Mouse (Mus musculus): Measurements from ENCODE around the gene Sfxn2. TPM values are rescaled to one million over a fixed set of nuclear protein-coding genes. Genes with fewer than 3 reads are reported as not detected.

Sfxn2 gene
- polyA plus RNA-seq, 1 experiment: 0.06 TPM

- Histone ChIP-seq H3K36me3 (ENCODE audit: control insufficient read depth) (peaks cover 19% of the 10 kb centered on the region), H3K9me3 (ENCODE audit: control insufficient read depth, low read length) (no peaks in the 10 kb centered on the region), H3K4me1 (ENCODE audit: control insufficient read depth) (peaks cover 3% of the 10 kb centered on the region), H3K27me3 (ENCODE audit: control insufficient read depth) (no peaks in the 10 kb centered on the region), H3K4me3 (replicated peaks) (no peak overlapping the region)
- TF ChIP-seq TAL1 (IDR thresholded peaks at IDR 0.05; ENCODE audit: low read length) (no peak), GATA1 (IDR thresholded peaks at IDR 0.05; ENCODE audit: low read length) (no peak)
Measured at GRCm38 (mm10) chr19:46622659-46623193, 49.6 kb downstream of the Sfxn2 start.

GRCm38 (mm10) chr19:46623194-46623667 lies 50.1 kb downstream of the Sfxn2 start:
- H3K36me3 ChIP-seq (ENCODE audit: control insufficient read depth): peaks cover 17% of the 10 kb centered on the region
- no peaks in the 10 kb centered on the region for H3K27me3 ChIP-seq (ENCODE audit: control insufficient read depth)
- no peaks in the 10 kb centered on the region for H3K9me3 ChIP-seq (ENCODE audit: control insufficient read depth, low read length)
- H3K4me1 ChIP-seq (ENCODE audit: control insufficient read depth): peaks cover 3% of the 10 kb centered on the region
- no peak overlapping the region for H3K4me3 ChIP-seq (replicated peaks)
- TF ChIP-seq TAL1 (IDR thresholded peaks at IDR 0.05; ENCODE audit: low read length) (no peak), GATA1 (IDR thresholded peaks at IDR 0.05; ENCODE audit: low read length) (no peak)

DNA sequence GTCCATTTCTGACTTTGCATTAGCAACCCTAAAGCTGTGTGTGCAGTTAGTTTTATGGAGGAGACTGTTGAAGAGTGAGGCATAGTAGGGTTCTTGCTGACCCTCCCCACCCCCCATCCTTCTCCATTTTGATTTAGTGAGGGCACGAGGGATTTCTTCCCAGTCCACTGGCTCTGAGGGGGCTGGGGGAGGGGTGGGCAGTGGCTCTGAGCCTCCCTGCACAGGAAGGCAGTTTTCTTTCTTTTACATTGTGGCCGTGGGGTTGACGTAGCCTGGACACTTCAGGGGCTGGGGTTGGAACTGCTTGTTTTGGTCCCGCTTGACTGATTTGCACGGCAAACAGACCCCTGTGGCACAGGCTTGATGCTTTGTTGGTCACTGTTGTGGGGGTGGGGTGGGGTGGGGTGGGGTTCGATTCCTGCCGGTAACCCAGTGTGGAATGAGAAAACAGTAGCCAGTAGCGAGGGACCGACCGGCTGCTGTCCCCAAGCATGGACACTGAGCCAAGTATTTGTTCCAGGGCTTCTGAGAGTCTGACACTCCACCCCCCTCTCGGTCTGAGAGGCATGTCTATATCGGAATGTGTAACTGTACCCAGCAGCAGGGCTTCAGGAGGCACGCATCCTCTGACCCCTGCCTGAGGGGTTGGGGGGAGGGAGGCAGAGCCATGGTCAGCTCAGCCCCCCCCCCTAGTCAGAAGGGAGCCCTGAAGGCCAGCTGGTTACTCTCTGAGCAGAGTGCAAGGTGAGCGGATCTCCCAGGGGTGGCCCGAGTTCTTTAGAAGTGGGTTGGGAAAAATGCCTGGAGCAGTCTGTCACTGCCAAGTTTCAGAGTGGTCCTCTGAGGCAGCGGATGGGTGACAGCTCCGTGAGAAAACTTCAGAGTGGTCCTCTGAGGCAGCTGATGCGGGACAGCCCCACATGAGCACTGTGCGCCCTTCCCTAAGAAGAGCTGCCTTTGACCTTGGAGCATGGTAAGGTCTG lies 50.9 kb downstream of the Sfxn2 start:
- TF ChIP-seq GATA1 (IDR thresholded peaks at IDR 0.05; ENCODE audit: low read length): no peak
- no peak for TF ChIP-seq TAL1 (IDR thresholded peaks at IDR 0.05; ENCODE audit: low read length)
- no peaks in the 10 kb centered on the region for H3K27me3 ChIP-seq (ENCODE audit: control insufficient read depth)

GRCm38 (mm10) chr19:46625015-46625414 lies 51.9 kb downstream of the Sfxn2 start:
- TF ChIP-seq GATA1 (IDR thresholded peaks at IDR 0.05; ENCODE audit: low read length): no peak
- TF ChIP-seq TAL1 (IDR thresholded peaks at IDR 0.05; ENCODE audit: low read length): no peak
- H3K9me3 ChIP-seq (ENCODE audit: control insufficient read depth, low read length): no peaks in the 10 kb centered on the region
- no peaks in the 10 kb centered on the region for H3K27me3 ChIP-seq (ENCODE audit: control insufficient read depth)
- H3K4me1 ChIP-seq (ENCODE audit: control insufficient read depth): peaks cover 3% of the 10 kb centered on the region
- no peak overlapping the region for H3K4me3 ChIP-seq (replicated peaks)
- H3K36me3 ChIP-seq (ENCODE audit: control insufficient read depth): peaks cover 19% of the 10 kb centered on the region

More for the DNA sequence above, 50.9 kb downstream of the Sfxn2 start:
- Histone ChIP-seq H3K4me3 (replicated peaks) (no peak overlapping the region), H3K4me1 (ENCODE audit: control insufficient read depth) (peaks cover 3% of the 10 kb centered on the region), H3K9me3 (ENCODE audit: control insufficient read depth, low read length) (no peaks in the 10 kb centered on the region), H3K36me3 (ENCODE audit: control insufficient read depth) (peaks cover 19% of the 10 kb centered on the region)

DNA sequence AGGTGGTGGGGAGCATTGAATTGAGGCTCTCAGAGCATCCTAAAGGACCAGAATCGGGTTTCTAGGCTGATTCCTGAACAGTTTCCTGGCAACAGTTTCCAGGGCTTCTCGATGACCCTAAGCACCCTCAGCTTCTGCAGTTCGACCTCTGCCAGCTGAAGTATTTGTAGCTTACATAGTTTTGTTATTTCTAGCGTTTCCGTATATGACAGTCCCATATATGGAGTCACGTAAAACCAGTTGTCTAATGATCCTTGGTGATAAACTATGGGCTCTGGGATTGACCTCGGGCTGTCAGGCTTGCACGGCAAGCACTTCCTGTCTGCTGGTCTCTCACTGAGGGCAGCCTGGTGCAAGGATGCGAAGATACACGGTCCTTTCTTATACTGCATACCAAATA lies 52.4 kb downstream of the Sfxn2 start:
- H3K4me3 ChIP-seq (replicated peaks): no peak overlapping the region
- H3K4me1 ChIP-seq (ENCODE audit: control insufficient read depth): peaks cover 3% of the 10 kb centered on the region
- TF ChIP-seq TAL1 (IDR thresholded peaks at IDR 0.05; ENCODE audit: low read length) (no peak), GATA1 (IDR thresholded peaks at IDR 0.05; ENCODE audit: low read length) (no peak)
- H3K27me3 ChIP-seq (ENCODE audit: control insufficient read depth): no peaks in the 10 kb centered on the region
- H3K9me3 ChIP-seq (ENCODE audit: control insufficient read depth, low read length): no peaks in the 10 kb centered on the region
- H3K36me3 ChIP-seq (ENCODE audit: control insufficient read depth): peaks cover 19% of the 10 kb centered on the region

DNA sequence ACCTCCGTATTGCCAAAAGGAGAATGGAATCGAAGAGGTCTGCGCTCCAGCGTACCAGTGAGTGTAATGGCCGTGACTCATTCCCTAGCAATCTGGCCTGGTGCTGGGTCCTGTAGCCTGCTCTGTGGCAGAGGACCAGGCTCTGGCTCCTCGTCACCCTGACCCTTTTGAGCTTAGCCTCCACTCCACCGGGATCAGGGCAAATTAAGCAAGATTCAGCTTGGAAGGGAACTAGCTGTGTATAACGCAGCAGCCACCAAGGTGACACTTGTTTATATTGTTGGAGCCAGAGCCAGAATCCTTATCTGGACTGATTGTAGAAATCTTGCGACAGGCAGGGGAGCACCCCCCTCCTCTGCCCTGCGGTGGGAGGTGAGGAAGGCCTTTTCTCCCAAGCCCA lies 55.2 kb downstream of the Sfxn2 start:
- no peak for TF ChIP-seq GATA1 (IDR thresholded peaks at IDR 0.05; ENCODE audit: low read length)
- Histone ChIP-seq H3K27me3 (ENCODE audit: control insufficient read depth) (no peaks in the 10 kb centered on the region), H3K36me3 (ENCODE audit: control insufficient read depth) (peaks cover 27% of the 10 kb centered on the region), H3K9me3 (ENCODE audit: control insufficient read depth, low read length) (no peaks in the 10 kb centered on the region), H3K4me3 (replicated peaks) (no peak overlapping the region), H3K4me1 (ENCODE audit: control insufficient read depth) (no peaks in the 10 kb centered on the region; the same call in none of the 2 replicates)

- H3K9me3 ChIP-seq (ENCODE audit: control insufficient read depth, low read length): no peaks in the 10 kb centered on the region
- H3K27me3 ChIP-seq (ENCODE audit: control insufficient read depth): no peaks in the 10 kb centered on the region
- no peak for TF ChIP-seq TAL1 (IDR thresholded peaks at IDR 0.05; ENCODE audit: low read length)
- TF ChIP-seq GATA1 (IDR thresholded peaks at IDR 0.05; ENCODE audit: low read length): no peak
- peaks cover 7% of the 10 kb centered on the region for H3K4me1 ChIP-seq (ENCODE audit: control insufficient read depth)
- H3K36me3 ChIP-seq (ENCODE audit: control insufficient read depth): peaks cover 24% of the 10 kb centered on the region
- no peak overlapping the region for H3K4me3 ChIP-seq (replicated peaks)
Measured at GRCm38 (mm10) chr19:46629807-46630206, 56.6 kb downstream of the Sfxn2 start.

GRCm38 (mm10) chr19:46631637-46632036 lies 58.5 kb downstream of the Sfxn2 start:
- TF ChIP-seq TAL1 (IDR thresholded peaks at IDR 0.05; ENCODE audit: low read length) (no peak), GATA1 (IDR thresholded peaks at IDR 0.05; ENCODE audit: low read length) (no peak)

DNA sequence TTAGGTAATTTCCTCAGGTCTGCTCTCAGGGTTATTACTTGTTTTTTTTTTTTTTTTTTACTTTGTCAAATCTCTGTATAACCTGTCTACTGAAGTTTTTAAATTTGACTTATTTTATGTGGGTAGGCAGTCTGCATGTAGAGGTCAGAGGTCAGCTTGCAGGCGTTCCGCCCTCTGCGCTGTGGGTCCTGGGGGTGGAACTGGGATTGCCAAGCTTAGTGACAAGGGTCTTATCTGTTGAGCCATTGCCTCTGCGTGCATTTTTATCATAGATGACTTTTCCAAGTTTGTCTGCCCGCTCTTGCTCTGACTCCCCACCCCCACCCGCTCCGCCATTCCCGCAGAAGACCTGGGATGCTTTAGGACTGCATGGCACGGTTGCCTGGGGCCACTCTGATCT lies 62.6 kb downstream of the Sfxn2 start:
- no peak overlapping the region for H3K4me3 ChIP-seq (replicated peaks)
- no peak for TF ChIP-seq GATA1 (IDR thresholded peaks at IDR 0.05; ENCODE audit: low read length)
- peaks cover 61% of the 10 kb centered on the region for H3K4me1 ChIP-seq (ENCODE audit: control insufficient read depth)
- H3K9me3 ChIP-seq (ENCODE audit: control insufficient read depth, low read length): no peaks in the 10 kb centered on the region
- peaks cover 39% of the 10 kb centered on the region for H3K36me3 ChIP-seq (ENCODE audit: control insufficient read depth)
- H3K27me3 ChIP-seq (ENCODE audit: control insufficient read depth): no peaks in the 10 kb centered on the region

More at GRCm38 (mm10) chr19:46631637-46632036, 58.5 kb downstream of the Sfxn2 start:
- H3K36me3 ChIP-seq (ENCODE audit: control insufficient read depth): peaks cover 24% of the 10 kb centered on the region
- no peaks in the 10 kb centered on the region for H3K27me3 ChIP-seq (ENCODE audit: control insufficient read depth)
- H3K9me3 ChIP-seq (ENCODE audit: control insufficient read depth, low read length): no peaks in the 10 kb centered on the region
- H3K4me3 ChIP-seq (replicated peaks): no peak overlapping the region
- peaks cover 25% of the 10 kb centered on the region for H3K4me1 ChIP-seq (ENCODE audit: control insufficient read depth)
